Mouse (Mus musculus): Measurements from ENCODE around the gene Card19. TPM values are rescaled to one million over a fixed set of nuclear protein-coding genes. Genes with fewer than 3 reads are reported as not detected.

The Card19 gene
- polyA plus RNA-seq (2014; fragmentation: Nextera tagmentation; extraction: Ambion mirVana): 71.9 and 73.7 TPM in 2 replicates

DNA sequence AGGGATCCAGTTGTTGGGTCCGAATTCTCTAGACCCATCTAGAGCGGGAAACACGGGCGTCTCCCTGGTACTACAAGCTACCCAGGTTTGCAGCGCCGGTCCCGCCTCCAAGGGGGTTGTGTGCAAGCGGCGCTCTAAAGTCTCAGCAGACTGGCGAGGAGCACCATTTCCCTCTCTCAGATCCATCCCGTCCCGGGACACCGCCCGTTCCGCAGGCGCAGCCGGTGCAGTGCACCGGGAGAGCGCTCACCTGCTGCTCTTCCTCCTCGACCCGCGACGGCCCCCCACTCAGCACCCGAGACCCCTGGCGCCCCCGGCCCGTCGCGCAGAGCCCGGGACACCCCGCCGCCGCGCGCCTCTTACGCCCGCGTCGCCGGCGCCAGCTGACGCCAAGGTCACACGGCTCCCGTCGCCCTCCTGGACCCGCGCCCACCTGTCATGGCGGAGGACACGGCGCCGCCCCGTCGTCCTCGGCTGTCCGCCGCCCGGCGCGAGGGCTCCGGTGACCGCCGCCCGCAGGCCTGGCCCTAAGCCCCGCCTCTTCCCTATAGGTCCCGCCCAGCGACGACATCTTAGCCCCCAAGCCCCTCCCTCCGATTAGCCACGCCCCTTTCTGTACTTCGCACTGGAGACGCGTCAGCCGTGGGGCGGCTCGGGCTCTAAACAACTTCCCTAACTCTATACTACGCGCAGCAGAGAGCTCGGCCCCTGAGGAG, at the start of gene Card19:
Gene Card19, minus strand, starts transcription at position 534 of the 716 bp plus-strand sequence.
- peak within 1 kb of the TSS; percentile 84 for H3K4me3 ChIP-seq (ENCODE audit: low read depth, low read length)
- H3K27ac ChIP-seq (ENCODE audit: low read depth, low read length): peak within 1 kb of the TSS; percentile 78
- peak within 1 kb of the TSS; percentile 89 for H3K4me2 ChIP-seq
- WGBS (ENCODE audit: insufficient replicate concordance): under 1% methylated on average over 58 of the region's 78 CpGs
- no peaks in the 10 kb centered on the region for H3K36me3 ChIP-seq (ENCODE audit: control insufficient read depth, insufficient read depth, low read length)
- peak; percentile 88 for ATAC-seq (replicated peaks; ENCODE audit: insufficient number of reproducible peaks, low FRiP score, low TSS enrichment)
- peaks cover 30% of the 10 kb centered on the region for H3K4me1 ChIP-seq (ENCODE audit: control insufficient read depth, insufficient read depth, low read length)
- H3K27me3 ChIP-seq (ENCODE audit: control insufficient read depth, insufficient read depth, low read length): peaks cover 5% of the 10 kb centered on the region; the same call in 1 of the 2 replicates
- peak within 1 kb of the TSS; percentile 86 for H3K9ac ChIP-seq (ENCODE audit: low read depth, low read length)
- no peaks in the 10 kb centered on the region for H3K9me3 ChIP-seq (replicated peaks; ENCODE audit: control insufficient read depth, low read length)

GRCm38 (mm10) chr13:49260036-49260722, 44.3 kb upstream of the Card19 start:
- ATAC-seq (replicated peaks; ENCODE audit: insufficient number of reproducible peaks, low FRiP score, low TSS enrichment): no peak
- Histone ChIP-seq H3K9ac (ENCODE audit: low read depth, low read length) (no peak overlapping the region), H3K4me2 (no peak overlapping the region), H3K4me1 (ENCODE audit: control insufficient read depth, insufficient read depth, low read length) (peaks cover 13% of the 10 kb centered on the region), H3K27me3 (ENCODE audit: control insufficient read depth, insufficient read depth, low read length) (no peaks in the 10 kb centered on the region), H3K36me3 (ENCODE audit: control insufficient read depth, insufficient read depth, low read length) (no peaks in the 10 kb centered on the region), H3K27ac (ENCODE audit: low read depth, low read length) (no peak overlapping the region), H3K9me3 (replicated peaks; ENCODE audit: control insufficient read depth, low read length) (0 out of 2 replicates have a peak, but pooled peaks cover 2% of the 10 kb centered on the region), H3K4me3 (ENCODE audit: low read depth, low read length) (no peak overlapping the region)
- WGBS (ENCODE audit: insufficient replicate concordance): 73% methylated on average over 15 of the region's 15 CpGs

DNA sequence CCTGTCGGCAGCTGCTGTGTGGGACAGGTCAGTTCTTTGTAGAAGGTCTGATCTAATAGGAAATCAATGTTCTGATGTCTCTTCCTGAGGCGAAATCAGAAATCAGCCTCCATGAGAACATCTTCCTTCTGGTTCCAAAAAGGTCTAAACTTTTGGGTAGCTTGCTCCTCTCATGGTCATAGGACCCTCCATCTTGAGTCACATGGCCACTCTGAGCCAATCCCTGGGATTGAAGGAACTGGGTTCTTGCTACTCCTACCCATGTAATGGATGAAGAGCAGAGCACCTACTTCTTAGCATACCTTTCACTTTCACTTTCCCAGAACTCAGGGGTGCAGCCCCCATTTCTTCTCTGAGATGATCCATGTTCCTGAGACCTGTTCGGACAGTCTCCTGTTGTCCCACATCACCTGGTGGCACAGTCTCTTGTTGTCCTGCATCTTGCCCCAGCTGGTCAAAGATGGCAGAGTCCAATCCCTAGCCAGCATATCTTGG, 42.0 kb upstream of the Card19 start:
- Histone ChIP-seq H3K27ac (ENCODE audit: low read depth, low read length) (no peak overlapping the region), H3K4me2 (no peak overlapping the region), H3K4me1 (ENCODE audit: control insufficient read depth, insufficient read depth, low read length) (no peaks in the 10 kb centered on the region), H3K27me3 (ENCODE audit: control insufficient read depth, insufficient read depth, low read length) (no peaks in the 10 kb centered on the region), H3K9ac (ENCODE audit: low read depth, low read length) (no peak overlapping the region), H3K4me3 (ENCODE audit: low read depth, low read length) (no peak overlapping the region), H3K36me3 (ENCODE audit: control insufficient read depth, insufficient read depth, low read length) (no peaks in the 10 kb centered on the region), H3K9me3 (replicated peaks; ENCODE audit: control insufficient read depth, low read length) (0 out of 2 replicates have a peak, but pooled peaks cover 2% of the 10 kb centered on the region)
- 70% methylated on average over 3 of the region's 3 CpGs for WGBS (ENCODE audit: insufficient replicate concordance)
- no peak for ATAC-seq (replicated peaks; ENCODE audit: insufficient number of reproducible peaks, low FRiP score, low TSS enrichment)

DNA sequence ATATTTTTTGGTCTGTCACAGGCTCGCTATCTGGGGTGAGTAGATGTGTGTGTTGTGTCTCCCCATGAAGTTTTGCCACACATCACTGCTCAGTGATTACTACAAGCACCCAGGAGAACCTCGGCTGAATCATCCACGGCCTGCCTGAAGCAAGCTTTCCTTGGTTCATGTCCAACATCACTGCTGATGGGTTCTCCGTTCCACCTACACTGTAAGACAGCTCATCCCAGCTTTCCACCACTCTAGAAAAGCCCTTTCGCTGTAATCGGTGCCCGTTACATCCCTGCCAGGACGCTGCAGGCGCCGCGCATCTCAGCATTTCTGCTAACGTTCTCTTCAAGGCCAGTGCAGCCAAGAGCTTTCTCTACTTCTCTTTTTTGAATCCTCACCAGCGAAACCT, 36.9 kb upstream of the Card19 start:
- Histone ChIP-seq H3K27ac (ENCODE audit: low read depth, low read length) (no peak overlapping the region), H3K4me1 (ENCODE audit: control insufficient read depth, insufficient read depth, low read length) (peaks cover 7% of the 10 kb centered on the region; the same call in 1 of the 2 replicates), H3K4me3 (ENCODE audit: low read depth, low read length) (no peak overlapping the region), H3K27me3 (ENCODE audit: control insufficient read depth, insufficient read depth, low read length) (peaks cover 12% of the 10 kb centered on the region), H3K36me3 (ENCODE audit: control insufficient read depth, insufficient read depth, low read length) (no peaks in the 10 kb centered on the region), H3K4me2 (no peak overlapping the region), H3K9me3 (replicated peaks; ENCODE audit: control insufficient read depth, low read length) (no peaks in the 10 kb centered on the region), H3K9ac (ENCODE audit: low read depth, low read length) (no peak overlapping the region)
- ATAC-seq (replicated peaks; ENCODE audit: insufficient number of reproducible peaks, low FRiP score, low TSS enrichment): no peak
- 86% methylated on average over 13 of the region's 13 CpGs for WGBS (ENCODE audit: insufficient replicate concordance)

GRCm38 (mm10) chr13:49252113-49252512, 36.3 kb upstream of the Card19 start:
- H3K4me1 ChIP-seq (ENCODE audit: control insufficient read depth, insufficient read depth, low read length): peaks cover 7% of the 10 kb centered on the region; the same call in 1 of the 2 replicates
- no peak overlapping the region for H3K27ac ChIP-seq (ENCODE audit: low read depth, low read length)
- no peak overlapping the region for H3K4me3 ChIP-seq (ENCODE audit: low read depth, low read length)
- H3K9me3 ChIP-seq (replicated peaks; ENCODE audit: control insufficient read depth, low read length): no peaks in the 10 kb centered on the region
- H3K4me2 ChIP-seq: no peak overlapping the region
- H3K36me3 ChIP-seq (ENCODE audit: control insufficient read depth, insufficient read depth, low read length): no peaks in the 10 kb centered on the region
- peaks cover 18% of the 10 kb centered on the region for H3K27me3 ChIP-seq (ENCODE audit: control insufficient read depth, insufficient read depth, low read length)
- 53% methylated on average over 2 of the region's 2 CpGs for WGBS (ENCODE audit: insufficient replicate concordance)
- no peak overlapping the region for H3K9ac ChIP-seq (ENCODE audit: low read depth, low read length)
- ATAC-seq (replicated peaks; ENCODE audit: insufficient number of reproducible peaks, low FRiP score, low TSS enrichment): no peak

DNA sequence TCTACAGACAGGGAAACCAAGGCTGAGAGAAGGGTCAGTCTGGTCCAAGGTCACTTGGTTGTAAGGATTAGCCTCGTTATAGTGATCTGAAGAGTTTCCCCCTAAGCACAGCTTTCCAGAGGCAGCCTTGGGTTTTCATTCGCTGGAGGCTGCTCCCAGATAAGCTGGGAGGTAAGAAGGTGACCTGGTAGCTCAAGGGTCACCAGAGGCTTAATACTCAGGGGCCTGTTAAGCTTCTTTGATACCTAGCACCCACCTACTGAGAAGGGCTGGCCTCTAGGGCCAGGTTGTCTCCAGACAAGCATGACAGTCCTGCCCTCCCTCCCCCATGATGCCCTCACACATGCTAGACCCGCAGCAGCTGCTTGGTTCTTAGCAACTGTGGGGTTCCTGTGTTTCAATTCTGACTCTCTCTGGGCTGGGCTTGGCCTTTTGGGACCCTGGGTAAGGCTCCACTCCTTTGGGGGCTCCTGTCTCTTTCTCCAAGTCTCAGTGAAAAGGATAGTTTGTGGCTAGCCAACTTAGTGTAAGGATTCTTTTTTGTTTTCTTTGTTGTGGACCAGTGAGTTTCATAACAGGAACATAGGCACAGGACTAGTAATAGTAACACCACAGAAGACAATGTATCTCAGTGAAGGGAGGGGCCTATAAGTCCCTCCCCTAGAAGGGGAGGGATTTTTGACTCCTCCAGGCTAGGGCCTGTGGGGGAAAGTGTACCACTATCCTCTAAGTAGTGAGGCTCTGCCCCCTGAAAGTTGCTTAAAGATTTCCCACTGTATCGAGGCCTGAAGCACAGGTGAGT, 35.1 kb upstream of the Card19 start:
- Histone ChIP-seq H3K4me3 (ENCODE audit: low read depth, low read length) (no peak overlapping the region), H3K4me1 (ENCODE audit: control insufficient read depth, insufficient read depth, low read length) (peaks cover 7% of the 10 kb centered on the region; the same call in 1 of the 2 replicates), H3K9me3 (replicated peaks; ENCODE audit: control insufficient read depth, low read length) (no peaks in the 10 kb centered on the region), H3K9ac (ENCODE audit: low read depth, low read length) (no peak overlapping the region), H3K27ac (ENCODE audit: low read depth, low read length) (no peak overlapping the region), H3K4me2 (no peak overlapping the region), H3K36me3 (ENCODE audit: control insufficient read depth, insufficient read depth, low read length) (no peaks in the 10 kb centered on the region), H3K27me3 (ENCODE audit: control insufficient read depth, insufficient read depth, low read length) (peaks cover 28% of the 10 kb centered on the region)
- WGBS (ENCODE audit: insufficient replicate concordance): 17% methylated on average over 4 of the region's 4 CpGs
- no peak for ATAC-seq (replicated peaks; ENCODE audit: insufficient number of reproducible peaks, low FRiP score, low TSS enrichment)

DNA sequence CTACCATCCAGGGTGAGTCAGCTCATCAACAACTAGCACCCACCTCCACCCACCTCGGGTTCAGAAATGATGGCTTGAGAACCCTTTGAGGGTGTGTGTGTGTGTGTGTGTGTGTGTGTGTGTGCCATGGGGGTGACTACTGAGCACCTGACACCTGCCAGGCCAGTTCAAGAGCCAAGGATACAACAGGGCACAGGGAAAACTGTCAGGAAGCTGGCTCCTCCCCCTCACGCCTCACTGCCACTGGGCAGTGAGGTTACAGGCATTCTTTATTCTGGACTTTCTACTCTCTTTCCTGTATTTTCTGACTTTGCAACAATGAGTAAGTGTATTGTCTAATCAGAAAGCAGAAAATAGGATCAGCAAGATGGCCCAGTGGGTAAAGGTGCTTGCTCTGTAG, 33.8 kb upstream of the Card19 start:
- Histone ChIP-seq H3K36me3 (ENCODE audit: control insufficient read depth, insufficient read depth, low read length) (no peaks in the 10 kb centered on the region), H3K27me3 (ENCODE audit: control insufficient read depth, insufficient read depth, low read length) (peaks cover 31% of the 10 kb centered on the region), H3K4me2 (no peak overlapping the region), H3K4me1 (ENCODE audit: control insufficient read depth, insufficient read depth, low read length) (peaks cover 7% of the 10 kb centered on the region; the same call in 1 of the 2 replicates), H3K27ac (ENCODE audit: low read depth, low read length) (no peak overlapping the region), H3K4me3 (ENCODE audit: low read depth, low read length) (no peak overlapping the region), H3K9ac (ENCODE audit: low read depth, low read length) (no peak overlapping the region), H3K9me3 (replicated peaks; ENCODE audit: control insufficient read depth, low read length) (no peaks in the 10 kb centered on the region)
- 58% methylated on average over 2 of the region's 2 CpGs for WGBS (ENCODE audit: insufficient replicate concordance)
- ATAC-seq (replicated peaks; ENCODE audit: insufficient number of reproducible peaks, low FRiP score, low TSS enrichment): no peak

GRCm38 (mm10) chr13:49248923-49249322, 33.1 kb upstream of the Card19 start:
- no peaks in the 10 kb centered on the region for H3K9me3 ChIP-seq (replicated peaks; ENCODE audit: control insufficient read depth, low read length)
- no peak overlapping the region for H3K9ac ChIP-seq (ENCODE audit: low read depth, low read length)
- no peak for ATAC-seq (replicated peaks; ENCODE audit: insufficient number of reproducible peaks, low FRiP score, low TSS enrichment)
- H3K36me3 ChIP-seq (ENCODE audit: control insufficient read depth, insufficient read depth, low read length): no peaks in the 10 kb centered on the region
- H3K4me3 ChIP-seq (ENCODE audit: low read depth, low read length): no peak overlapping the region
- no peak overlapping the region for H3K27ac ChIP-seq (ENCODE audit: low read depth, low read length)
- 51% methylated on average over 3 of the region's 3 CpGs for WGBS (ENCODE audit: insufficient replicate concordance)
- H3K4me1 ChIP-seq (ENCODE audit: control insufficient read depth, insufficient read depth, low read length): peaks cover 7% of the 10 kb centered on the region; the same call in 1 of the 2 replicates
- H3K27me3 ChIP-seq (ENCODE audit: control insufficient read depth, insufficient read depth, low read length): peaks cover 31% of the 10 kb centered on the region
- no peak overlapping the region for H3K4me2 ChIP-seq

Measured in heart, embryonic 11.5 days (tissue).